Mouse (Mus musculus) gastrocnemius, postnatal 36 days (tissue): ENCODE measurements around the gene Bmper. TPM values are rescaled to one million over a fixed set of nuclear protein-coding genes. Genes with fewer than 3 reads are reported as not detected.

Source experiments
- DNase-seq, 2 experiments: peaks; one replicate each; pipeline ENCODE4 v3.0.0; 2022
- intact Hi-C: fragments of 180-260 bp; cut with DNase I; formaldehyde crosslinking; loops from one replicate; pipeline ENCODE4 v1.15.1; 2025
- total RNA-seq, 2 experiments: library from RNA; stranded (reverse); gene quantifications; 2 replicates each; pipeline ENCODE4 v1.2.3; 2021

Gene Bmper
- total RNA-seq, 2 experiments from 2014 or later = 3.2 to 5.3 TPM

DNA sequence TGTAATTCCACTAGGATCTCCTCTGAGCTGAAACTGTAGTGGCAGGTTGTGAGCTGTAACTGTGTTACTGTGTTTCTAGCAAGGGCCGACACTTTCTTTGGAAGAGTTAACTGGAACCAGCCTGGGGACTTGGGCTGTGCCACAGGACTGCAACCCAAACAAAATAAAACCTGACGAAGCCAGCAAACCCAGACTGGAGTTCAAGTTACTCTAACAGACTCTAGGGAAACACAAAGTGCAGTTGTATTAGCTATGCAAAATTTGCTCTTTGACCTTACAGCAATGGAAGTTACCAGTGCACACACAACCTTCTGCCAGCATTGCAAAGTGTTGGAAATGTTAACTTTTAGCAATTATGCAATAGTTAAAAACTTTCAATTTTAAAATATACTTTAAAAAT, 140.3 kb downstream of the Bmper start:
- no peak for DNase-seq
- intact Hi-C loops = no loop called here

DNA sequence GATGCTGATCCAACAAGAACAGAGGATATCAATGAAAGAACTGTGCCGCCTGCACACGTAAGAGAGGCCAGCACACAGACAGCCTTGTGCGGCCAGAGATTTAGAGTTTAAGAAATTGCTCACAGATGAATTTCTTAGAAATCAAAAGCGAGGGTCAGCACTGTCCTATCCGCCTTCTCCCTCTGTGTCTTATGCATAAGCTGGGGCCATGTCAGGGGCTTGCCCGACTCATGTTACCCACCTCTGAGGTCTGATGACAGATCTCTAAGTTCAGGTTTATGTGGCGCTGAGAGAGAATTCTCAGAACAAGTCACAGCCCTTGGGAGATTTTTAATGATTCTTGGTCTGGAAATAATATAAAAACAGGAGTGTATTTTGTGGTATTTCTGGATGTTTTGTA, 140.7 kb downstream of the Bmper start:
- intact Hi-C loops = no loop called here
- no peak for DNase-seq

DNA sequence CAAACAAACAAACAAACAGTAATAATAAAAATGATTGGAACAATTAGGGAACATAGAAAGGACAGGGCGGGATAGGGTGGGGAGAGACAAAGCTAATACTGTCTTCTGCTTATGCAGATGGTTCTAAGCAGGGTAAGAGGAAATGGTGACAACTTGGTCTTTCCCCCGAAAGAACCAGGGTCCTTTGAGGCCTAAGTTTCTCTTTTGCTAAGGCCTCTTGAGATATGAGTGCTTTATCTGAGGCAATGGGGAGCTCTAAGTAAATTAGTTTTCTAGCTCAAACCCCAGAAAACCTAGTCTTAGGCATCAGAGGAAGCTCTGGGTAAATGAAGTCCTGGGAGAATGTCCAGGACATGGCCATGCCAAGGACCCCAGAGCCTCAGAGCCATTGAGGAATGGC, 141.2 kb downstream of the Bmper start:
- DNase-seq = no peak
- intact Hi-C loops = no loop called here

DNA sequence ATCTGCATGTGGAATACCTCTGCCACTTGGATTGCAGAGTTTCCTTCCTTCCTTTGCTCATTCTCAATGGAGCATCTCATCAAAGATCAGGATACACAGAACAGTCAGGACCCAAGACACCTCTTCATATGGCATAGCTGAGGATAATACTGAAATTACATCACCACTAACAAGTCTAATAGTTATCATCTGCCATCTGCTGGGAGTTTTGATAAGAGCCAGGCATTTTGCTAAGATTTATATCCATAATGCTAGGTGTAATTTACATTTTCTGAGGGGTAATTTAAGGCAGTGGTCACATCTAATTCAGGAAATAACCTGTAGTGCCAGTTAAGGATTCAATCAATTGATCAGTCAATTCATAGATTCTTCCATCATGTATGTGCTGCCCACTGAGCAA, 145.2 kb downstream of the Bmper start:
- intact Hi-C loops = no loop called here

DNA sequence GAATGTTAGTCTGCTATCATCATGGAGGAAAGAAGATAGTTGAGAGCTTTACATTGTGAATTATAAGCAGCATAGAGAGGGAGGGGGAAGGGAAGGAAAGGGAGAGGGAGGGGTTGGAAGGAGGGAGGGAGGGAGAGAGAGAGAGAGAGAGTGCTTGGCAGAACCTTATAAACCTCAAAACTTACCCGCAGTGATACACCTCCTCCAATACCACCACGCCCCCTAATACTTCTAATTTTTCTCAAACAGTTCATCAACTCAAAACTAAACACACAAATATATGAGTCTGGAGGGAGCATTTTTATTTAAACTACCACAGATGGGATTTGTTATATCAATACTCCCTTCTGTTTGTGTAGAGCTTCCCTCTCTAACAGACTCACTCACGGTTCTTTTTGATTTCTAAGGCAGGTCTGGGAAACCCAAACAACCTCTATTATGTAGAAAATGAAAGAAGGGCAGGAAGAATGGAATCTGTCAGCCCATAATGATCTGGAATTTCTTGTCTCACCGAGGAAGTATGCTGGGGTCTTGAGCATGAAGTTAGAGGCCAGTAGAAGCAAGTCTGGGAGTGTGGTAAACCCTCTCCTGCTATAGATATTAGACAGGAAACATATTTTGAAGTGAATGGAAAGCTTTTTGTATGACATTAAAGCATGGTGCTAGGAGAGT, 152.0 kb downstream of the Bmper start:
- DNase-seq = no peak
- intact Hi-C loops = no loop called here

More for the DNA sequence above, 145.2 kb downstream of the Bmper start:
- no peak for DNase-seq

DNA sequence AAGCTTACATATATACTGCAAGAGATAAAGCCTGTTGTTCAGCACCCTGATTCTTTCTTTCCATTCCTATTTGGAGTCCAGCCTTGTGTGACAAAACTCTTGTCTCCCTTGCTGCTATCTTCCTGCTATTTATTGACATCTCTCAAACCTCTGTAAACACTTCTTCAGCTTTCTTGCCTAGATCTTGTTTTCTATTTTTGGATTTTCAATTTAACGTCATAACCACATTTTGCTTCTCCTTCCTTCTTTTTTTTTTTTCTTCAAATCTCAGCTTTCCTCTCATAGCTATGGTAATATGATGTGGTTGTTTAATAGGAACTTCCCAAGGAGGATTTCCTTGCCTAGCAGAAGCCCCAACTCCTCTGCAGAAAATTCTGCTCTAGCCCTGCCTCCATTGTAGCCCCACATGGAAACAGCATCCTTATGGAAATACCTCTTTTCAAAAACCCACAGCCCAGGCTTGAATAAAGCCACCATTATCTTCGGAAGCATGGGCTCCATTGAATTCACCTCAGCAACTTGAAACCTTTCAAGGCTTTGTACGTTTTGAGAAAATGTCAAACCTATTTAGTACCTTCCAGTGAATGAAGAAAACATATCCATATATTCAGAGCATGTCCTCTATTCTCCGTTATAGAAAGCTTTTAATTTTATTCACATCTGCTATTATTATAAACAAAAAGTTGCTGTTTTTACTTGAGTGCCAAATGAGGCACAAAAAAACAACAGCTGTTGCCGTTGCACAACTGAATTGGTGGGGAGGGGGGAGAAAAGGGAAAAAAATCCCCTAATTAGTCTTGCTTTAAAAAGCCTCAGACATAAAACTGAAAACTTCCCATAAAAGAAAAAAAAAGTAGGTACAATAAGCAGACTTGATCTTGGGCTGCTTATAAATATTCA, 155.2 kb downstream of the Bmper start:
- intact Hi-C loops = no loop called here
- DNase-seq = no peak

DNA sequence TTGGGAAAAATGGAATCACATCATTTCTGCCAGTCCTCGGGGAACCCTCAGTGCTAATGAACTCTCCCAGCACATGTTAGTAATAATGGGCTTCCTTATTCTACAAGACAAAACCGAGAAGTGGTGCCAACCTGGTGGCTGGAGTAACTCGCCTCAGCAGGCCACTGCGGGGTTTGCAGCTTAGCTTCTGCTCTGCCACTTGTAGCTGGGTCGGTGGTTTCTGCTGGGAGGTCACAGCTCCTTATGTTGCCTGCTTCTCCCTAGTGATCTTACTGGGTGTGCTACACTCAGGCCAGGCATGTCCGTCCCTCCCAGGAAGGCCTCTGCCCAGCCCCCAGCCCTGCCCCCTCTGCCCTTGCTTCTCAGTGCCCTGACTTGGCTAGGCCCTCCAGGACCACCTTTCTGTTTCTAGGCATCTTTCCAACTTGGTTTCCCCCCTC, 155.9 kb downstream of the Bmper start:
- intact Hi-C loops = no loop called here
- no peak for DNase-seq

DNA sequence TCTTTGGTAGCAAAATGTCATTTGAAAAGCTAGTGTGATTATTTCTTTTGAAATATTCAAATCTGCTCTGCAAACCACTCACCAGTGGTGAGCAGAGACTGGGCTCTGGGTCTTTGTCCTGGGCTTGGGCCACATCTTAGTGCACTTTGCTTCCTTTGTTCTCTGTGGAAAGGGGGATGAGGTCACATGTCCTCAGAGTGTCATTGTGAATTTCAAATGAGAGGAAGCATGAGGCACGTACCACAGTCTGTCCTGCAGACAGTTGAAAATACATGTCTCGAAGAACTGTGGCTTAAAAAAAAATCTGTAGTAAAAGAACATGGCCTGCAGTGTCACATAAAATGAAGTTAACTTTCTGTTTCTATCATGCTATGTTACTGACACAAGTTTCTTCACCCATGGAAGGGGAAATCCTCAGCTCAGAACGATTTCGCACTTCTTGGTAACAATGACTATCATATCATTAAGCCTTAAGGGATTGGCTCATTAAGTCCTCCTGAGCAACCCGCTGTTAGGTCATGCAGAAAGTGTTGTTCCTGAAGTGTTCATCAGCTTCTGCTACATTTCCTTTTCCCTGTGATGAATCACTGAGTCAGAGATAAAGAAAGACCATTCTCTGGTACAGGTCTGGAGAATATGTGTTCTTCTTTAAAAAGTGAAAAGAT, 157.4 kb downstream of the Bmper start:
- no peak for DNase-seq
- intact Hi-C loops = no loop called here

DNA sequence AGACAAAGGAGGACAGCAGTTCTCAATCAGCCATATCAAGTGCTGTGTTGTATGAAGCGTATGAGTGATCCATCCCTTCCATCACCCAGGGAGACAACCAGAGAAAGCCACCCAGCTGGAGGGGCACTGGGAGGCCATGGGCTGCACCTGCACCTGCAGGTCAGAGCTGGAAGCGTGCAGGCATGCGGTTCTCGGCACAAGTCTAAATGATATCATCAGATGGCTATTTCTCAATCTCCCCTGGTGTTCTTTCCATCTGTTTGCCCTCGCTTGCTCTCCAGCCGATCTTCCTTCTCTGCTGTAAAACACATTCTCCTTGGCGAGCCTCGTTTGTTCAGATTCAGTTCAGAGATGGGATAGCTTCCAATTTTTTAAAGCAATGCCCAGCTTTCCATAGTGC, 160.4 kb downstream of the Bmper start:
- DNase-seq = peak in 1 of 2 experiments; percentile 9
- intact Hi-C loops = no loop called here

DNA sequence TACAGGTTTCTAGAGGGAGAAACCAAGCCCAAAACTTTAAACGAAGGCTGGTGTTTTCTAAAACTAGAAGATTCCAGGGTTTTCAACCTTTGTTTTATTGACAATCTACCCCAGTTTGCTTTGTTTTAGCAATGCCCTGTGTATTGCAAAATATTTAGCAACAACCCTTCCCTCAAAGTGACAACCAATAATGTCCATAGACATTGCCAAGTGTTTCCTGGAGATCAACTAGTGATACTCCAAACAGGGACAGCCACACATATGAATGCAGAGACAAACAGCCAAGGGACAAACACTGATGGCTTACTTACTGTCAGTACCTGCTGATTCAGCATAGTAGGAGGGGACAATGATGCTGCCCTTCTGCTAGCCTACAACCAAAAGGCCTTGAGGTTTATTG, 161.0 kb downstream of the Bmper start:
- DNase-seq = no peak
- intact Hi-C loops = no loop called here

DNA sequence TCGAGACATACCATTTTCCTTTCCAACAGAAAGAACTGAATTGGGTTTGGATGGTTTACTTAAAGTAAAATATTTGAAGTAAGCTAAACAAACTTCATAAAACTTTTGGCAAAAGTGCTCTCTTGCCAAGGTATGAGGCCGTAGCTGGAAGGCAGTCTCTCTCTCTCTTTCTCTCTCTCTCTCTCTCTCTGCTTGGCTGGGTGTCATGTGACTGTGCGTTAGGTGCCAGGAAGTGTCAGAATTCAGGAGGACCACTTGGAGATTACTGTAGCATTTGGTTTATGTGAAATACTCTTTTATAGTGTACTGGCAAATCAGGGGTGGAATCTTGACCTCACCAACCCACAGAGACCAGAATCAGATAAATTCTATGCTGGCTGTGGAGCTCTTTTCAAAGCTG, 162.0 kb downstream of the Bmper start:
- DNase-seq = no peak
- intact Hi-C loops = no loop called here

DNA sequence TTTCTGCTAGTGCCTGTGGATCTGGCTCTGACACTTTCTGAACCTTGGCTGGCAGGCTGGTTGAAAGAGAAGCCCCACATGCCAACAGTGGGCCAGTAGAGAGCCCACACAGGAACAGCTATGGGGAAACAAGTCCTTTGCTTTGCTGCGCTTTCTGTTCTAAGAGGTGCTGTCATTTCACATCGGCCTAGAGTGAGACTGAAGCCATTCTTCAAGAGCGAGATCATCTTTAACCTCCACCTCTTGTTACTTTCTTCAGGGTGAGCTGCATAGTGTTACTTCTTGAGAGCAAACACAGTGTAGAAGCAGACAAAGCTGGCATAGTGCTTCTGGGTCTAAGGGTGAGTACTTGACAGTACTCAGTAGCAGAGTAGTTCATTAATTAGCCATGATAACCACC, 163.3 kb downstream of the Bmper start:
- no peak for DNase-seq

DNA sequence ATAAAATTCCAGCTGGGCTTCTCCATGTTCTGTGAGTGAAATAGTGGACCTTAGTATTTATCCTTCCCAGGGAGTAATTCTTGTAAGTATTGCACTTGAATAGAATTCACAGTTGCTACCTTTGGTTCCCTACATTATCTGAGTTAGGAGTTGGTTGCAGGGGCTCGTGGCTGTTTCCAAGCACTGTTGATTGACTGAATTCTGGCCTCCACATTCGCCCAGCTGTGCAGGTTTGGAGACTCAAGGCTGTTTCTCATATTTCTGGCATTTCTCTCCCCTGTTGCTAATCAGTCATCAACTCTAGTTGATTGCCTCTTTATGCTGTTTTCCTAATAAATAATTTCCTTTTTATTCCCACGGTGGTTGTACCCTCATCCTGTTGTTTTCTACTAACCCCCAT, 167.2 kb downstream of the Bmper start:
- intact Hi-C loops = no loop called here

More for the DNA sequence above, 163.3 kb downstream of the Bmper start:
- intact Hi-C loops = no loop called here

DNA sequence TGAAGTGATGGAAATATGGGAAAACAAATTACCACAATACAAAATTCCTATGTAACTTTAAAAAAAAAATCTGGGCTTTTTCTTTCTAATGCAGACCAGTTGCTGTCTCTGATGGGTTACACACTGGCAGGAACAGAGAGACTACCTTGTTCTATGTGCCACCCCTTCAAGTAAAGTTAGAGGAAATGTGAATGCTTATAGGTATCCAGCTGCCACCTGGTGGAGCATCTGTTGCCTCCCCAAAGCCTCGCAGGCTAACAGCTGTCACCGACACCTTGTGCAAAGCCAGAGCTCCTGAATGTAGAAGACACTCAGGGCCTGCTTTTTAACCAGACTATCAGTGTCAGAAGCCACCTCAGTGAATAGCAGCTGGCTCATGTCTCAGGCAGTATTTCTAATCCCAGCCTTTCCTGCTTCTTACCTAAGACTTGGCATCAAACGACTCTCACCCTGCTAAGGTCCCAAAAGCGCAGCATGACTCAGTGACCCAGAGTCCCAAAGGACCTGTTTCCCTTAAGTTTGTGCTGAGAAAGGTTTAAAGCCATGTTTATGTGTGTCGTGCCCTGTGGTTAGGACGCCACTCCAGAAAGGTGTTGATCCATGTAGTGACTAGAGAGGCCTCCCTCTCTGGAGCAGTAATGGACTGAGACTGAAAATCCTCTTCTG, 171.9 kb downstream of the Bmper start:
- no peak for DNase-seq
- intact Hi-C loops = no loop called here

More for the DNA sequence above, 167.2 kb downstream of the Bmper start:
- no peak for DNase-seq

DNA sequence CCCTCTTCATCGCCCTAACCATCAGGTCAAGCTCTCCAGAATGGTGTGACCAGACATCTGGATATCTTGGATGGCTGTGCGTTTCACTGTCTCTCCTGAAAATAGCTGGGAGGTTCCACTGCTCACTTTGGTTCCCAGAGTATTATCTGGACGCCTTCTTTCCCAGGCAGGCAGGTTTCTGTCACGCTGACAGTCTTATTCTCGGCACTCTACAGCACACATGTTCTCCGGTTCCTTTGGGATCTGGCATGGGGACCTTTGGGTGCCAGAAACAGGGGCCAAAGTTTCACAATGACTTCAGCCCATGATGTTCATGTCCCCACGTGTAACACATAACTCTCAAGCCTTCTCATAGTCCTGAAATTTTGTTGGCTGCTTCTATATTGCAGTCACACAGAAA, 173.3 kb downstream of the Bmper start:
- intact Hi-C loops = no loop called here
- peak in 1 of 2 experiments; percentile 29 for DNase-seq

DNA sequence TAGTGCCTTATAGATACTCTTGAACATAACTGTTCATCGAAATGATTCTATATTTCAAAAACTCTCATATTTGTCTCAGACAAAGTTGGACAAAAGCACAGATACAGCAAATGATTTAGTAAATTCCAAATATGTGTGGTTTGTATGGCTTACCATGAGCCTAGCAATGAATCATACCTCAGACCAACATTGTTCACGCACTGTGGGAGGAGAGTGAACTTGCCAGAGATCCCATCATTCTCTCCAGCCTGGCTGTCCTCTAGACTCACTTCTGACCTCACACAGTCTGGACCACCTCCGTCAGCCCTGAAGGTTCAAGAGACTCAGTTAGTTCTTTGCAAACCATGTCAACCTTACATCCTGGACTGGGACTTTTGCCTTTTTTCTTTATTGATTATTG, 175.0 kb downstream of the Bmper start:
- DNase-seq = no peak
- intact Hi-C loops = no loop called here

DNA sequence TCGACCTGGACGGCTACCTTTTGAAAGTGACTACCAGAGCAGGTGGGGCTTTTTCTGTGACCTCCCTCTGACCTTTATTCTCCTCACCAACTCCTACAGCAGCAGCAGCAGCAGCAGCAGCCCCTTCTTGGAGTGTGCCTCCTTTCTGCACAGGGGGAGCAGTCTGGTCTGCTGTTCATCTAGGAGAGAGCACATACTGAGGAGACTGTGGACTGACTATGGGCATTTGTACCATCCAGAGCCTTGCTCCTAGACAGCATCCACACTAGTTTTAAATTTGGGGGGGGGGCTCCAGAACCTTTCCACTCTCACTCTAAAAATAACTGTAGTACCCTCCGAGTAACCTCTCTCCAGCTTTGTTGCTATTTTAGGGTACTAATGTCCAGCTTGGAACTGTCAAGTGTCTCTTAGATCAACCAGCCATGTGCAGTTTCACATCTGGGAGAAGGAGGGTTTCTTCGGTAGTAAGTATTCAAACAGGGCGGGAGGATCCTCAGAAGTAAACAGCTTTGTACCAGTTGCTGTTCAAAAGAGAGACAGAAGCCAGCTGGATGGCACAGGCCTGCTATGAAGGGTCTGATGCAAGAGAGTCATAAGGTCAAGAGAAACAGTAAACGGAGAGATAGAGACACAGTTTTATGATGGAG, 176.9 kb downstream of the Bmper start:
- DNase-seq = no peak
- intact Hi-C loops = no loop called here

DNA sequence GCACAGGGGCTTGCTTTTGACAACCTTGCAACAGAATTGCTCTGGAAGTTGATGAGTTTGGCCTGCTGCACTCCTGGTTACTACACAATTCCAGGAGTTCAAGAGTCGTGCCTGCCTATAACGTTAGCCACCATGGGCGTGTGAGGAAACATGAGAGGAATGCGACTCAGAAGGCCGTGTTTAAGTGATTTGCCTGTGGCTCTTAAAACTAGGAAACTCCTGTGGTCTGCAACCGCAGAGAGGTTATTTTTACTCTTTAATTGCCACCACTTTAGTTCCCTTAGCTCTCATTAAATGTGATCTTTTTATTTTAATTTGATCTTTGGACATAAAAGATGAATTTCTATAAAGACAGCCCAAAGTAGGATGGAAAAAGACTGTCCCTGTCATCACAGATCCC, 184.5 kb downstream of the Bmper start:
- DNase-seq = no peak
- intact Hi-C loops = no loop called here

DNA sequence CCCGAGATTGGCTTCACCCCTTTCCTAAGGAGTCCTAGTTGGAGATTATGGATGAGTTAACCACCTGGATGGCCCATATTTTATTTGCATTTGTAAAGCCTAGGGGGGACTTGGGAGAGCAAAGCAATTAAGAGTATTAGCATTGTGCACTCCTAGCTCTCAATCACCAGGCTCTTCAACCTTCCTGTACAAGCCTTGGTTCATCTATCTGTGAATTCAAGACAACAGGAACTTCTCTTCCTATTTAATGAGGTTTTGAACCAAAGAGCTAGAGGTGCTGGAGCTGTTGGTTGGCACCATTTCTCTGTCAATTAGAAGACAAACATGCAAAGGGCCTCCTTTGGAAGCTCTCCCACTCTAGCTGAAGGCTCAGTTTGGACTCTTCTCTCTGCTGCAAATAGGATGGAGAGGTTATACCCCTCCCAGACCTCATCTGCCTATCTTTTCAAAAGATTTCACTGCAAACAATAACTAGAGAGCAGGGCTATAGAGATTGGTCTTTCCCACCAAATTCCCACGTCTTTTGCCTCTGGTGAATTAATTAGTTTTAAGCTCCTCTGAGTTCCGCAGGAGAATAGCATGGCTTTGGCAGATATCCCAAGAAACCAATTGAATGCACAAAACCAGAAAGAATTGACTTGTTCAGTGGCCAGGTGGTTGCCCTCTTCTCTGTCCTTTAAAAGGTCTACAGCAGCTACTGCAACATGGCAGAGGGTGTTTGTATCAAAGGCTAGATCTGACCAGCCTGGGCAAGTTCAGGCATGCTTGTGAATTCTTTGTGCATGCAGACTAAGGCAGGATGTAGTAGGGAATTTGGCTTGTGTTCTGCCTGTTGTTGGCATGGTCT, 185.3 kb downstream of the Bmper start:
- no peak for DNase-seq
- intact Hi-C loops = no loop called here
